In genomic region chr6:124414150-124414926, GRCm38 (mm10) we compare ENCODE assay signal across 8 mouse cellular contexts. TPM values are rescaled to one million over a fixed set of nuclear protein-coding genes. Genes with fewer than 3 reads are reported as not detected.
DNase-seq lines count a peak whose midpoint lies in the region; ATAC-seq and TF ChIP-seq lines count a peak whose summit lies in the region.

No protein-coding gene starts in this region.

- in situ Hi-C loops in CH12.LX (cut with MboI; ENCODE audit: low pct_ligation_motif_present, low pct_unique_long_range_greater_than_20kb, low sequenced_read_pairs) = no loop called here

- 0 out of 2 replicates have a peak, but pooled peaks cover 2% of the 10 kb centered on the region for H3K79me2 ChIP-seq in CH12.LX (replicated peaks; ENCODE audit: control insufficient read depth, extremely low read depth, insufficient read depth, poor library complexity, severe bottlenecking)

- peak; percentile 34 for DNase-seq in CH12.LX (ENCODE audit: extremely low read depth)
- DNase-seq in adrenal gland, adult 2 months = peak; percentile 74
- DNase-seq in embryo, embryonic 11.5 days (ENCODE audit: low read depth, low spot score) = peak; percentile 26
- peak; percentile 30 to 45 for DNase-seq in lung, adult 18-20 months
- peak; percentile 71 for DNase-seq in thymus, postnatal 14 days

- H3K4me2 ChIP-seq in CH12.LX (ENCODE audit: insufficient read depth, low read depth, poor library complexity, severe bottlenecking) = peak overlapping the region; percentile 25
- H3K4me2 ChIP-seq in heart, embryonic 11.5 days = peak overlapping the region; percentile 91
- peak overlapping the region; percentile 85 for H3K4me2 ChIP-seq in kidney, embryonic 16.5 days (replicated peaks; ENCODE audit: low read depth, low read length)
- H3K4me2 ChIP-seq in neural tube, embryonic 14.5 days (ENCODE audit: low read depth, low read length) = peak overlapping the region; percentile 68

- no peak for TF ChIP-seq CTCF in CH12.LX (conservative IDR thresholded peaks at IDR 0.05 in 1 of 2, IDR thresholded peaks at IDR 0.05 in 1 of 2; ENCODE audit: low read depth in 2 of 2, low read length in 2 of 2)

- no peak for TF ChIP-seq RAD21 in CH12.LX (IDR thresholded peaks at IDR 0.05; ENCODE audit: low read depth, low read length)

- peaks cover 5 to 29% of the 10 kb centered on the region in 2 experiments for H3K36me3 ChIP-seq in CH12.LX (replicated peaks in 1 of 2; ENCODE audit: control insufficient read depth in 1 of 2, insufficient read depth in 1 of 2, low read length in 1 of 2)
- no peaks in the 10 kb centered on the region for H3K36me3 ChIP-seq in heart, embryonic 11.5 days (ENCODE audit: control insufficient read depth, insufficient read depth, low read length)
- 0 out of 2 replicates have a peak, but pooled peaks cover 3% of the 10 kb centered on the region for H3K36me3 ChIP-seq in kidney, embryonic 16.5 days (ENCODE audit: insufficient read depth, low read length)
- no peaks in the 10 kb centered on the region for H3K36me3 ChIP-seq in neural tube, embryonic 14.5 days (ENCODE audit: control insufficient read depth, insufficient read depth, low read length)

- peaks cover 0 to 20% of the 10 kb centered on the region in 2 experiments; a peak in 2 of 4 replicates for H3K4me1 ChIP-seq in CH12.LX (ENCODE audit: control insufficient read depth in 1 of 2, insufficient read depth in 2 of 2)
- H3K4me1 ChIP-seq in heart, embryonic 11.5 days (ENCODE audit: control insufficient read depth, insufficient read depth, low read length) = peaks cover 5% of the 10 kb centered on the region; the same call in 1 of the 2 replicates
- H3K4me1 ChIP-seq in kidney, embryonic 16.5 days (ENCODE audit: insufficient read depth, low read length) = peaks cover 9% of the 10 kb centered on the region; the same call in 1 of the 2 replicates
- H3K4me1 ChIP-seq in neural tube, embryonic 14.5 days (ENCODE audit: control insufficient read depth, insufficient read depth, low read length) = peaks cover 10% of the 10 kb centered on the region

- peak; percentile 47 for ATAC-seq in heart, embryonic 11.5 days (replicated peaks; ENCODE audit: insufficient number of reproducible peaks, low FRiP score, low TSS enrichment)
- ATAC-seq in kidney, embryonic 16.5 days (ENCODE audit: low FRiP score, low TSS enrichment) = peak; percentile 57
- peak; percentile 66 for ATAC-seq in neural tube, embryonic 14.5 days (ENCODE audit: low read depth)

- H3K27ac ChIP-seq in CH12.LX (ENCODE audit: insufficient read depth, low read depth) = no peak overlapping the region
- H3K27ac ChIP-seq in heart, embryonic 11.5 days (ENCODE audit: low read depth, low read length) = peak overlapping the region; percentile 59; the same call in 1 of the 2 replicates
- peak overlapping the region; percentile 20; the same call in 1 of the 2 replicates for H3K27ac ChIP-seq in kidney, embryonic 16.5 days (ENCODE audit: low read length)
- peak overlapping the region; percentile 4 for H3K27ac ChIP-seq in neural tube, embryonic 14.5 days (ENCODE audit: low read depth, low read length)

- H3K27me3 ChIP-seq in CH12.LX (replicated peaks) = no peaks in the 10 kb centered on the region
- no peaks in the 10 kb centered on the region for H3K27me3 ChIP-seq in heart, embryonic 11.5 days (ENCODE audit: control insufficient read depth, insufficient read depth, low read length)
- H3K27me3 ChIP-seq in kidney, embryonic 16.5 days (ENCODE audit: insufficient read depth, low read length) = no peaks in the 10 kb centered on the region
- H3K27me3 ChIP-seq in neural tube, embryonic 14.5 days (ENCODE audit: control insufficient read depth, insufficient read depth, low read length) = no peaks in the 10 kb centered on the region

- peak overlapping the region; percentile 84 for H3K9ac ChIP-seq in CH12.LX (ENCODE audit: insufficient read depth, low read depth)
- peak overlapping the region; percentile 85 for H3K9ac ChIP-seq in heart, embryonic 11.5 days (ENCODE audit: low read depth, low read length)
- H3K9ac ChIP-seq in kidney, embryonic 16.5 days (replicated peaks; ENCODE audit: low read length) = peak overlapping the region; percentile 84
- H3K9ac ChIP-seq in neural tube, embryonic 14.5 days (replicated peaks; ENCODE audit: low read depth, low read length) = peak overlapping the region; percentile 83

- H3K4me3 ChIP-seq in CH12.LX (replicated peaks in 1 of 3; ENCODE audit: low read depth in 2 of 3, low read length in 2 of 3, poor library complexity in 1 of 3) = peak overlapping the region; percentile 75 to 83 (median 81)
- peak overlapping the region; percentile 94 for H3K4me3 ChIP-seq in heart, embryonic 11.5 days (ENCODE audit: low read depth, low read length)
- H3K4me3 ChIP-seq in kidney, embryonic 16.5 days (ENCODE audit: low read length) = peak overlapping the region; percentile 78
- peak overlapping the region; percentile 94 for H3K4me3 ChIP-seq in neural tube, embryonic 14.5 days (ENCODE audit: low read depth, low read length)

- no peaks in the 10 kb centered on the region for H3K9me3 ChIP-seq in CH12.LX (replicated peaks; ENCODE audit: low read length)
- no peaks in the 10 kb centered on the region for H3K9me3 ChIP-seq in heart, embryonic 11.5 days (replicated peaks; ENCODE audit: control insufficient read depth, low read length)
- no peaks in the 10 kb centered on the region for H3K9me3 ChIP-seq in kidney, embryonic 16.5 days (ENCODE audit: low read length)
- H3K9me3 ChIP-seq in neural tube, embryonic 14.5 days (ENCODE audit: control insufficient read depth, low read length) = no peaks in the 10 kb centered on the region

- TF ChIP-seq POLR2A in CH12.LX (IDR thresholded peaks at IDR 0.05; ENCODE audit: low read depth, low read length) = no peak

- dilution Hi-C loops in CH12.LX (cut with MboI; ENCODE audit: extremely low pct_ligation_motif_present, extremely low pct_unique_long_range_greater_than_20kb, low sequenced_read_pairs) = no loop called here

- WGBS in heart, embryonic 11.5 days (ENCODE audit: insufficient replicate concordance) = 5% methylated on average over 42 of the region's 45 CpGs
- 1% methylated on average over 33 of the region's 45 CpGs for WGBS in kidney, embryonic 16.5 days
- 2% methylated on average over 39 of the region's 45 CpGs for whole genome bisulfite sequencing in neural tube, embryonic 14.5 days

- TF ChIP-seq EP300 in CH12.LX (IDR thresholded peaks at IDR 0.05; ENCODE audit: low read length) = no peak

TF ChIP-seq in CH12.LX, 34 proteins besides CTCF, POLR2A, EP300 and RAD21:
- no peak for TF ChIP-seq USF2 (conservative IDR thresholded peaks at IDR 0.05; ENCODE audit: low read depth, low read length)
- no peak for TF ChIP-seq MAX (IDR thresholded peaks at IDR 0.05; ENCODE audit: low read length)
- TF ChIP-seq CHD1 (IDR thresholded peaks at IDR 0.05; ENCODE audit: low read depth, low read length) = no peak
TF ChIP-seq in CH12.LX: peak in this region for 0.

RNA-seq across cellular contexts. Expression of gene Pex5, which starts 0.5 kb away (rescaled TPM):
- total RNA-seq in CH12.LX (2012; rRNA removed) (27.5 and 29.2 TPM in 2 replicates), CH12.LX (2014; rRNA removed) (24.6 and 29.9 TPM in 2 replicates)
- polyA plus RNA-seq in CH12.LX (2012; ENCODE audit: insufficient read length, low read depth) = 21.2 and 22.1 TPM in 2 replicates
- 10 to 100 TPM; 71.0 to 99.9 TPM for total RNA-seq in adrenal gland, adult 2 months (2021)
- 44.9 and 47.5 TPM in 2 replicates for polyA plus RNA-seq in adrenal gland, adult 2 months (2012; rRNA removed)
- polyA plus RNA-seq in heart, embryonic 11.5 days (2014; fragmentation: Nextera tagmentation; extraction: Ambion mirVana) = 17.8 and 22.1 TPM in 2 replicates
- polyA plus RNA-seq in kidney, embryonic 16.5 days (2015; fragmentation: Nextera tagmentation; extraction: Ambion mirVana) = 50.1 and 56.1 TPM in 2 replicates
- polyA plus RNA-seq in neural tube, embryonic 14.5 days (2014; fragmentation: Nextera tagmentation; extraction: Ambion mirVana) = 50.1 and 63.8 TPM in 2 replicates

RNA-seq across cellular contexts. Expression of gene Clstn3, which starts 50.3 kb away (rescaled TPM):
- total RNA-seq in CH12.LX (2012; rRNA removed) = 17.2 and 17.7 TPM in 2 replicates
- 20.4 and 21.4 TPM in 2 replicates for total RNA-seq in CH12.LX (2014; rRNA removed)
- polyA plus RNA-seq in CH12.LX (2012; ENCODE audit: insufficient read length, low read depth) = 126 and 130 TPM in 2 replicates
- total RNA-seq in adrenal gland, adult 2 months (2021) = 100 to 1,000 TPM in 1 of 2 experiments, 10 to 100 TPM in 1; 91.8 to 146 TPM
- 62.4 and 91.3 TPM in 2 replicates for polyA plus RNA-seq in adrenal gland, adult 2 months (2012; rRNA removed)
- 1.6 and 1.8 TPM in 2 replicates for polyA plus RNA-seq in heart, embryonic 11.5 days (2014; fragmentation: Nextera tagmentation; extraction: Ambion mirVana)
- polyA plus RNA-seq in kidney, embryonic 16.5 days (2015; fragmentation: Nextera tagmentation; extraction: Ambion mirVana) = 5.8 and 6.6 TPM in 2 replicates
- 90.4 and 96.1 TPM in 2 replicates for polyA plus RNA-seq in neural tube, embryonic 14.5 days (2014; fragmentation: Nextera tagmentation; extraction: Ambion mirVana)

Comparison
In these comparisons a context has a peak if more than half of its experiments do, and no peak if none do; other contexts are left out.
1. H3K4me2 ChIP-seq: peak in every context shown above with its lines; median percentile 91 in heart, embryonic 11.5 days; 85 in kidney, embryonic 16.5 days; 68 in neural tube, embryonic 14.5 days; 25 in CH12.LX.